Comparison of ENCODE assay signal across 26 mouse cellular contexts in genomic region chrX:94091001-94091400, GRCm38 (mm10).
"Had no signal": no experiment of that assay in that cellular context is flagged by ENCODE, and none has a peak within 500 bp of the region (broad histone marks: within the 10 kb centered on the region; RNA-seq: fewer than 3 reads in every experiment).

No protein-coding gene starts in this region.

- ATAC-seq: forebrain, embryonic 13.5 days; forebrain, embryonic 14.5 days; forebrain, embryonic 15.5 days; forebrain, embryonic 16.5 days; forebrain, postnatal 0 days had no signal

- H3K9ac ChIP-seq: embryonic facial prominence, embryonic 12.5 days; embryonic facial prominence, embryonic 13.5 days; embryonic facial prominence, embryonic 15.5 days; forebrain, embryonic 12.5 days; forebrain, embryonic 13.5 days; forebrain, embryonic 15.5 days; forebrain, postnatal 0 days had no signal

- H3K27me3 ChIP-seq: embryonic facial prominence, embryonic 12.5 days; embryonic facial prominence, embryonic 15.5 days had no signal

- H3K27ac ChIP-seq: embryonic facial prominence, embryonic 10.5 days; embryonic facial prominence, embryonic 12.5 days; embryonic facial prominence, embryonic 13.5 days; embryonic facial prominence, embryonic 15.5 days; forebrain, embryonic 10.5 days; forebrain, embryonic 12.5 days; forebrain, embryonic 13.5 days; forebrain, embryonic 15.5 days; gastrocnemius, adult 2 months; heart, adult 2 months had no signal

- H3K4me3 ChIP-seq: embryonic facial prominence, embryonic 10.5 days; embryonic facial prominence, embryonic 12.5 days; embryonic facial prominence, embryonic 13.5 days; embryonic facial prominence, embryonic 15.5 days; erythroblast, embryonic 14.5 days; forebrain, embryonic 10.5 days; forebrain, embryonic 12.5 days; forebrain, embryonic 13.5 days; forebrain, embryonic 15.5 days; gastrocnemius, adult 2 months; heart, adult 2 months had no signal

- DNase-seq: cerebellum, adult 8-10 months; cerebellum, adult 9-10 months; cerebellum, adult 9-11 months; cerebellum, postnatal 10 days; cerebellum, postnatal 14 days; cerebellum, postnatal 25 days; cerebellum, postnatal 36 days; embryo, embryonic 11 days; forebrain, postnatal 0 days; gastrocnemius, adult 2 months; gastrocnemius, postnatal 10 days; gastrocnemius, postnatal 14 days; gastrocnemius, postnatal 25 days; gastrocnemius, postnatal 36 days; heart, adult 2 months had no signal

- H3K4me1 ChIP-seq: embryonic facial prominence, embryonic 10.5 days; embryonic facial prominence, embryonic 12.5 days; embryonic facial prominence, embryonic 13.5 days; embryonic facial prominence, embryonic 15.5 days; forebrain, embryonic 10.5 days; forebrain, embryonic 12.5 days; forebrain, embryonic 13.5 days; forebrain, embryonic 15.5 days had no signal

- H3K36me3 ChIP-seq: embryonic facial prominence, embryonic 12.5 days; embryonic facial prominence, embryonic 15.5 days; forebrain, embryonic 12.5 days; forebrain, embryonic 15.5 days had no signal

- H3K4me2 ChIP-seq: embryonic facial prominence, embryonic 12.5 days; embryonic facial prominence, embryonic 13.5 days; embryonic facial prominence, embryonic 15.5 days; forebrain, embryonic 12.5 days; forebrain, embryonic 13.5 days; forebrain, embryonic 15.5 days had no signal

- H3K9me3 ChIP-seq: embryonic facial prominence, embryonic 10.5 days; embryonic facial prominence, embryonic 12.5 days; embryonic facial prominence, embryonic 13.5 days; embryonic facial prominence, embryonic 15.5 days; forebrain, embryonic 10.5 days; forebrain, embryonic 12.5 days; forebrain, embryonic 13.5 days; forebrain, embryonic 15.5 days had no signal
